Mouse (Mus musculus) frontal cortex, adult (tissue): Measurements from ENCODE around the gene Eif6.
A peak's percentile ranks its signal among the peaks of the same experiment; 100 is the strongest.

ENCODE experiments used
- ATAC-seq: cut with Nextera tagmentation; 2 replicates; pipeline ENCODE4 v1.9.2; 2017; ENCODE audit warnings: mild to moderate bottlenecking, moderate library complexity, mixed read lengths; ENCODE audit not compliant: low TSS enrichment

Gene Eif6

GRCm38 (mm10) chr2:155787949-155788931 lies 38.5 kb downstream of the Eif6 start:
- no peak for ATAC-seq

- ATAC-seq = no peak
These were observed 39.8 kb downstream of the Eif6 start for GRCm38 (mm10) chr2:155786905-155787304.

- peak; percentile 81 for ATAC-seq
These were observed 42.2 kb downstream of the Eif6 start for GRCm38 (mm10) chr2:155784534-155784933.

- no peak for ATAC-seq
These were observed 47.2 kb downstream of the Eif6 start for GRCm38 (mm10) chr2:155779506-155779905.

GRCm38 (mm10) chr2:155779066-155779465 lies 47.7 kb downstream of the Eif6 start:
- ATAC-seq = no peak

- ATAC-seq = no peak
These were observed 48.7 kb downstream of the Eif6 start for GRCm38 (mm10) chr2:155778004-155778403.

GRCm38 (mm10) chr2:155777688-155777985 lies 49.1 kb downstream of the Eif6 start:
- ATAC-seq = no peak

GRCm38 (mm10) chr2:155776824-155777687 lies 49.7 kb downstream of the Eif6 start:
- no peak for ATAC-seq

GRCm38 (mm10) chr2:155775685-155776263 lies 51.0 kb downstream of the Eif6 start:
- peak; percentile 72 for ATAC-seq

GRCm38 (mm10) chr2:155774927-155775684 lies 51.6 kb downstream of the Eif6 start, which contains the start of gene Mmp24:
TSS of gene Mmp24 (plus strand) at chr2:155775342.
- ATAC-seq = peak; percentile 14; the same call in 1 of the 2 replicates

GRCm38 (mm10) chr2:155774261-155774926 lies 52.3 kb downstream of the Eif6 start:
- peak; percentile 15; the same call in 1 of the 2 replicates for ATAC-seq

- ATAC-seq = no peak
These were observed 53.1 kb downstream of the Eif6 start for GRCm38 (mm10) chr2:155773664-155774063.
